Mouse (Mus musculus) R1 (cell line): ENCODE results near the gene Kif3c.

Source experiments
- DNase-seq: peaks from one replicate; pipeline ENCODE4 v3.0.0-alpha.2; 2018; ENCODE audit warnings: low read depth, low spot score

Kif3c gene

GRCm38 (mm10) chr12:3368771-3369170 lies 3.8 kb downstream of the Kif3c start:
- no peak for DNase-seq

- no peak for DNase-seq
Measured at GRCm38 (mm10) chr12:3370979-3371925, 6.3 kb downstream of the Kif3c start.

GRCm38 (mm10) chr12:3371991-3372390 lies 7.1 kb downstream of the Kif3c start:
- DNase-seq: no peak

- DNase-seq: no peak
Measured at GRCm38 (mm10) chr12:3373566-3373965, 8.6 kb downstream of the Kif3c start.

GRCm38 (mm10) chr12:3374552-3374951 lies 9.6 kb downstream of the Kif3c start:
- DNase-seq: no peak

- peak; percentile 70 for DNase-seq
Measured at GRCm38 (mm10) chr12:3377190-3377589, 12.3 kb downstream of the Kif3c start.

- no peak for DNase-seq
Measured at GRCm38 (mm10) chr12:3377755-3378154, 12.8 kb downstream of the Kif3c start.

GRCm38 (mm10) chr12:3384860-3385259 lies 19.9 kb downstream of the Kif3c start:
- DNase-seq: no peak

GRCm38 (mm10) chr12:3385271-3385670 lies 20.3 kb downstream of the Kif3c start:
- DNase-seq: no peak

- no peak for DNase-seq
Measured at GRCm38 (mm10) chr12:3385940-3386339, 21.0 kb downstream of the Kif3c start.

- DNase-seq: peak; percentile 60
Measured at GRCm38 (mm10) chr12:3387891-3388290, 23.0 kb downstream of the Kif3c start.

- peak; percentile 59 for DNase-seq
Measured at GRCm38 (mm10) chr12:3389394-3389793, 24.5 kb downstream of the Kif3c start.

GRCm38 (mm10) chr12:3390071-3390470 lies 25.1 kb downstream of the Kif3c start:
- no peak for DNase-seq

- peak; percentile 87 for DNase-seq
Measured at GRCm38 (mm10) chr12:3390577-3391262, 25.8 kb downstream of the Kif3c start.

- DNase-seq: no peak
Measured at GRCm38 (mm10) chr12:3391276-3391675, 26.3 kb downstream of the Kif3c start.

GRCm38 (mm10) chr12:3393140-3393539 lies 28.2 kb downstream of the Kif3c start:
- DNase-seq: peak; percentile 67

GRCm38 (mm10) chr12:3396931-3397330 lies 32.0 kb downstream of the Kif3c start:
- DNase-seq: no peak

- peak; percentile 77 for DNase-seq
Measured at GRCm38 (mm10) chr12:3405662-3406061, 40.7 kb downstream of the Kif3c start.

- DNase-seq: no peak
Measured at GRCm38 (mm10) chr12:3406585-3406984, 41.7 kb downstream of the Kif3c start.

- peak; percentile 82 for DNase-seq
Measured at GRCm38 (mm10) chr12:3414956-3415355, 50.0 kb downstream of the Kif3c start.

GRCm38 (mm10) chr12:3418761-3419160 lies 53.8 kb downstream of the Kif3c start:
- no peak for DNase-seq

- no peak for DNase-seq
Measured at GRCm38 (mm10) chr12:3420519-3420918, 55.6 kb downstream of the Kif3c start.

GRCm38 (mm10) chr12:3422786-3423185 lies 57.9 kb downstream of the Kif3c start:
- no peak for DNase-seq
